Mouse (Mus musculus) naive thymus-derived CD4-positive, alpha-beta T cell, adult 5 months (primary cell): ENCODE data around the gene Zbtb5. TPM values are rescaled to one million over a fixed set of nuclear protein-coding genes. Genes with fewer than 3 reads are reported as not detected.

Source experiments
- polyA plus RNA-seq: library from polyadenylated mRNA; unstranded; fragments of 100-300 nt; shearing (Covaris generic); gene quantifications from one replicate; pipeline ENCODE4 v1.2.1, GENCODE M21; 2017

Gene Zbtb5
- 10.2 TPM for polyA plus RNA-seq

DNA sequence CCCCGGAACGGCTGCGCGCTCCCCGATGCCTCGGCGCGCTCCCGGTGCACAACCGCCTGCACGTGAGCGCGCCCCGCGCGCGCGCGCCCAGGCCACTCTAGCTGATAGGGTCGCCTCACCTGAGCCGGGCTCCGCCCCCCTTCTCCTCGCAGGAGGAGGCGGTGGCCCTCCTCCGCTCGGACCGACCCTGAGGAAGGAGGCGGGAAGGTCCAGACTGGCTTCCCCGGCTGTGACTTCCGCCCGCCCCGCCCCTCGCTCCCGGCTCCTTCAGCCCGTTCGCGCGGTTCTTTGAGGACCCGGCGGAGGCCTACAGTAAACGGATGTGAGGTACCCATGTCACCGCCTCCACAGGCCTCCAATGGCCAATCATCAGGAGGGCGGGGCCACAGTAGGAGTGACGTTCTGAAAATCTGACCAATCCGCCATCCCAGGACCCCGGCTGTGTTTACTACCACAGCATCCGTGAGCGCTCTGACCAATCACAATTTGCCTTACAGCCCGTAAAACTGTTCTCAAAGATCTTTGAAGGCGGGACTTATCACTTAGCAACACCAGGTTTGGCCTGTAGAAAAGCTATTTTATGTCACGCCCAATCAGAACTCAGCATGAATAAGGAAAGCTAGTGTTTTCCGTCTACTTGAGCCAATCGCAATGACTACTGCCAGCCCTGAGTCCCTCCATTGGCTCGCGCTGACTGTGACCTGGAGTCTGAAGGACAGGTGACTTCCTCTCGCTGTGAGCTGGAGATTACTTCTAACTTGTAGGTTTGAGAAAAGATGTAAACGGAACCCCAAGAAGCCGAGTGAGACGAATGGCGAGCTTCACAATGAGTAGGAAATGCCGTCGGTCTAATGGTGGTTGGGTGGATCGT is at the start of gene Zbtb5:
TSS of gene Zbtb5 (minus strand) at position 308 of the 871 bp plus-strand sequence.

DNA sequence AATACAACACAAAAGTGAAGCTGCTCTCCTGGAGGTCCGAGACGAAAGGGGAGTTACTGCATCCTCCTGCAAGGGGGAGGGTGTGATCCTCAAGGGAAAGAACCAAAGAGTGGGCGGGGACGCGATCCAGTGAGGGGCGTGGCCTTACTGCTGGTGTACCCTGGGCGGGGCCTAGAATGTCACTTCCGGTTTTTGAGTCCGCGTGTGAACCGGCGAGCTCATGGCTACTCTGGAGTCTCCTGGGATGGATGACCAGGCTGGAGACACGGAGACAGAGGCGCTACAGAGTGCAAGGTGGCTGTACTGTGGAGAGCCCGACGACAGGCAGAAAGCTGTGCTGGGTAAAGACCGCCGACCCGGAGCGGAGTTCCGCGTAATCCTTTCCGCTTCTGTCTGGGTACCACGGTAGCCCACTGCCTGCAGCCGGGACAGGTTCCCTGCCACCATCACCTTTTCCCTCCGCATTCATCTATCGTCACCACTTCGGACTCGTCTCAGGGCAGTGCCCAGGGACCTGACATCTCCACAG is 6.3 kb upstream of the Zbtb5 start, which contains the start of gene Polr1e:
TSS of gene Polr1e (plus strand) at position 132 of the 529 bp plus-strand sequence.

DNA sequence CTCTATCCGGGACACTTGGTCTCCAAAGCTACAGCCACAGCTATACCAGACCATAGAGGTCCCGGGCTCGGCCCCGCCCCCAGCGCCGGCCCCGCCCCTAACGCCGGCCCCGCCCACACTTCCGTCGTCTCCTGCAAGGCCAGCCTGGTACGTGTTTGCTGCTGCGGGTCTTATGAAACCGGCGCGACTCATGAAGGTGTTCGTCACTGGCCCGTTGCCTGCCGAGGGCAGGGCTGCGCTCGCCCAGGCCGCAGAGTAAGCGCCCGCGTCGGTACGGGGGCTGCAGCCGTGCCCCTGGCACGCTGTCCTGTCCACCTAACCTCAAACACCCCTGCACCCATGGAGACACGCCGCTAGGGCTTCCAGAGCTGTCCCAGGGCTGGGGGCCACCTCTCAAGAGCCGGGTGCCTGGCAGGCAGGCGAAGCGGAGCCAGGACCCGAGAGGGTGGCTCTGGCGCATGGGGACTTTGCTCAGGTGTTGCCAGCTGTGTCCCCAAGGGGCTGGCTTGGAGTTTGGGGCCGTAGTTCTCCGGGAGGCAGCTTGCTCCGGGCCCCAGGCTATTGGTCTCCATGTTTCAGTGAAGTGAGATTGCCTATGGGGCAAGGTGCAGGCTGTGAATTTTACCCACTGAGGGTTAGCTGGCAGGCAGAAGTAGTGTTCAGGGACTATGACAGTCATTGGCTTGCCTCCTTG is 30.8 kb downstream of the Zbtb5 start, which contains the start of gene Grhpr:
TSS of gene Grhpr (plus strand) at position 116 of the 694 bp plus-strand sequence.

Other genes starting within 250 kb of the Zbtb5 start
- gene Grhpr, start 31.0 kb downstream of the Zbtb5 start, polyA plus RNA-seq, result 18.1 TPM
- gene Polr1e, start 6.2 kb upstream of the Zbtb5 start, polyA plus RNA-seq, result 41.3 TPM
- gene Fbxo10, start 72.2 kb upstream of the Zbtb5 start, polyA plus RNA-seq, result 3.9 TPM
- 92.6 TPM for gene Tomm5, start 95.7 kb upstream of the Zbtb5 start, polyA plus RNA-seq
- gene Frmpd1, start 172.5 kb upstream of the Zbtb5 start, polyA plus RNA-seq, result not detected